Mouse (Mus musculus): ENCODE results near the gene Mrpl28.
"Not testable (repeated sequence)": the region's sequence is repeated elsewhere in the genome, so short reads cannot be mapped to it uniquely, and the experiment has no call there.

Mrpl28 gene

DNA sequence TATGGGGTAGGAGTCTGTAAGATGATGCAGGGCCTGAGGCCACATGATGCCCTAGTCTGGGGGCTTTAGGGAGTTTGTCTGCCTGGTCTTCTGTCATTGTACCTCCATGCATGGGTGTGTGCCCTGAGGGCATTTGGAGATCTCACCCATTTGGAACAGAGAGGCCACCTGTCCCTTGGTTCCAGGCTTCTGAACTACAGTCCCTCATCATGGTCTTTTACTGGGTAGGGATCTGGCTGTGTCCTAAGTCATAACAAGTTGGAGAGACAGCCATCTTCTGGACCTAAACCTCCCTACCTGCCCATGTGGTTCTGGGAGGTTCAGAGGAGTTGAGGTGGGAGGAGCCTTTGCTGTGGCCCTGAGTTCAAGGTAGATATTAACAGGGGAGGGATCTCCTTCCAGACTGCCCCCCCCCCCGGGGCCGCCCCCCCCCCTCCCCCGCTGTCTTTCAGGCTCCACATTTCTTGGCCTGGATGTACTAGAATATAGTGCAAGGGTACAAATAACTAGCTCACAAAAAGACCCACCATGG is 7.3 kb upstream of the Mrpl28 start:
- DNase-seq (ENCODE audit: low spot score), result no peak

DNA sequence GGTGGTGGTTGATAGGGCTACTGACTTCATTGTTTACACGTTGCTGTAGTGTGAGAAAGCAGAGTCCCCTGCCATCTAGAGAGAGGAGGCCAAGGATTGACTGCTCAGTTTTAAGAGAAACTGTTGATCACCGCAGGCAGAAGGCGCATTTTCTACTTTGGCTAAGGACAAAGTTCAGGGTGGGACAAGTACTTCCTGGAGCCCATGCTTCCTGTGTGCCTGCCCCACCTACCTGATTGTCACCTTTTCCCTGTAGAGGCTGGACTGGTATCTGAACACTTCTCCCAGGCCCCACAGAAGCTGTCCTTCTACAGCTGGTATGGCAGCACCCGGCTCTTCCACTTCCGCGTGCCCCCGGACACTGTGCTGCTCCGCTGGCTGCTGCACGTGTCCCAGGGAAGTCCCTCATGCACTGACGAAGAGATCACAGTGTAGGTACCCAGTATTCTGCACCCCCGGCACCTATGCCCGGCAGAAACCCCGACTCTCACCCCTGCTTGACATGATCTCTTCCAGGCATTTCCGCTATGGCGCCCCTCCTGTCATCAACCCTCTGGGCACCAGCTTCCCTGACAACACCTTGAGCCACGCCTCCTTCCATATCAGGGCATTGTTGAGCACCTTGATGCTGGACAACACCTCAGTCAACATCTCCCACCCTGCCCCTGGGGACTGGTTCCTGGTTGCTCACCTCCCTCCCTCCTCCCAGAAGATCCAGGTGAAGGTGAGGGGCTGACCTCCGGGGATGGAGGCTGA is 6.6 kb upstream of the Mrpl28 start:
- no peak for DNase-seq (ENCODE audit: low spot score)

DNA sequence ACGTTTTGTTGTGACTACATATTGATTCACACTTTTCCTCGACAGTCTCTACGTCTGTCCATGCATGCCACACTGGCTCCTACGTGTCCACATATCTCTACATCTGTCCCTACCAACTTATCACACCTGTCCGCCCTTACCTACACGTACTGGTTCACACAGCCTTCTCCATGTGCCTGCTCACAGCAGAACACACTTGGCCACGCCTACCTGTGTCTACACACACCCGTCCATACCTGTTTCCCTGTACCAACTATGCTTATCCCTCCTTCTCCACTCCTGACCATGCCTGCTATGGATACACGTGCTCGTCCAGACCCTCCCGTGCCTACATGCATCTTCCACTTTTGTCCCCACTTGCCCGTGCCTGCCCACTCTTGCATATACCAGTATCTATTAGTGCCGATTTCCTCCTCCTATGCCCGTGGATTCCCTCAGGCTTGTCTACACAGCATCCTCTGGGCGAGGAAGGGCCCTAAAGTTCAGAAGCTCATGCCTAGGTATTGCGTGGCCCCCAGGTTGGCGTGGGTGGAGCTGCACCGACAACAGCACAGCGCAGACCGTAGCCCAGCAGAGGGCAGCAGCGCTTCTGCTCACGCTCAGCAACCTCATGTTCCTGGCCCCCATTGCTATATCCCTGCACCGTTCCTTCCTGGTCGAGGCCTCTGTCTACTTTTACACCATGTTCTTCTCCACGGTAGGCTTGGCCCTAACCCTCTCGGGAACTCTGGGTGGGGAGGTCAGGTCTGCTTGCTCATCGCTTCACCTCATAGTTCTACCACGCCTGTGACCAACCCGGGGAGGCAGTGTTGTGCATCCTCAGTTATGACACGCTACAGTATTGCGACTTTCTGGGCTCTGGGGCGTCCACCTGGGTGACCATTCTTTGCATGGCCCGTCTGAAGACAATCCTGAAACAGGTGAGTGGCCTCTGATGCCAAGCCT is 3.3 kb upstream of the Mrpl28 start:
- peak; percentile 64 for DNase-seq (ENCODE audit: low spot score)

DNA sequence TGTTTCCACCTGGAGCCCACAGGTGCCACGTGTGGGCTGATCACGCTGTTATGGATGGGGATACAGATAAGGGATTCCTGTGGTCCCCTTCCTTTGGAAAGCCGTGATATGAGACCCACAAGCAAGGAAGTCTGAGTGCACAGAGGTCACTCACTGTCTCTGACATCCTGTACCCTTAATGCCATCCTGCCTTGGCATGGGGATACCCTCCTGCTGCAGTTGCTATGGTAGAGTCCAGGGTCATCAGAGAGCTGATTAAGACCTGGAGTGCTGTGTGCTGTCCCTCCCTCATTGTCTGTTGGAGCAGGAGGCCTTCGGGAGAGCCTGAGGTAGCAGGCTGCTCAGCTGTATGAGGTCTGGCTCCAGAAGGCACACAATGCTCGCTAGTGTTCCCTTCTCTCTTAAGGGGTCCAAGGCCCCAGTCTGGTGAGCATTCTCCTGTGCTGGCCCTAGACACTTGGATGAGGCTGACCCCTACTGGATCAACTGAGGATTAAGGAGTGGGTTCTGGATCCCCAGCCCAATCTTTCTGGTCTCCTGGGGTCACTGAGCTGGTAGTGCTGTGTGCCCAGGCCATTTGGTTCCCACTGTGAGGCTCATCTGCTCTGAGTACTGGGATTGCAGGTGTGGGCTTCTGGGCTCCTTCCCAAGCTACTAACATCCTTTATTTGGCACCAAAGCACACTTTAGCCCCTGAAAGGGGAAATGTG is 714 bp upstream of the Mrpl28 start:
- DNase-seq (ENCODE audit: low spot score), result no peak

DNA sequence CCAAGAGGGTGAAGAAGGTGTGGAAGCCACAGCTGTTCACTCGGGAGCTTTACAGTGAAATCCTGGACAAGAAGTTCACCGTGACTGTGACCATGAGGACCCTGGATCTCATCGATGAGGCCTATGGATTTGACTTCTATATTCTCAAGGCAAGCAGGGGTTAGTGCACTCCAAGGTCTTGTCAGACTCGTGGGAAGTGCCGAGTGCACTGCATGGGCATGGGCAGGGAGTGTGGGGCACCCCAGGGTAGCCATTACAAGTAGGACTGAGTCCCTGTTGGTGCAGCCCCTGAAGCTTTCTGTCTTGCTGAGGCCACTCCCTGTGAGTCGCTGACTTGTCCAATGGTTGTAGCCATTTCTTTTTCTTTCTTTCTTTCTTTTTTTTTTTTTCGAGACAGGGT is 1.3 kb downstream of the Mrpl28 start:
- DNase-seq (ENCODE audit: low spot score), result no peak

DNA sequence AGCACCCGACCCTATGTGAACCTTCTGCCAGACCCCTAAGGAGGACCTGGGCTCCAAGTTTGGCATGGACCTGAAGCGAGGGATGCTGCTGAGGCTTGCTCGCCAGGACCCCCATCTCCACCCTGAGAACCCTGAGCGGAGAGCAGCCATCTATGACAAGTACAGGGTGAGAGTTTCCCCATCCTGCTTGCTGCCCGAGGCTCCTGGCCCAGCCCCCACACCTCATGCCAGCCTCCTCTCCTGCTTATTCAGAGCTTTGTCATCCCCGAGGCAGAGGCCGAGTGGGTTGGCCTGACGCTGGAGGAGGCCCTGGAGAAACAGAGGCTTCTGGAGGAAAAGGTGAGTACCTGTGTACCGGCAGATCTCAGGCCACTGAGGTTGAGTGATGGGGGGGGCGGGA is 1.9 kb downstream of the Mrpl28 start:
- no peak for DNase-seq (ENCODE audit: low spot score)

DNA sequence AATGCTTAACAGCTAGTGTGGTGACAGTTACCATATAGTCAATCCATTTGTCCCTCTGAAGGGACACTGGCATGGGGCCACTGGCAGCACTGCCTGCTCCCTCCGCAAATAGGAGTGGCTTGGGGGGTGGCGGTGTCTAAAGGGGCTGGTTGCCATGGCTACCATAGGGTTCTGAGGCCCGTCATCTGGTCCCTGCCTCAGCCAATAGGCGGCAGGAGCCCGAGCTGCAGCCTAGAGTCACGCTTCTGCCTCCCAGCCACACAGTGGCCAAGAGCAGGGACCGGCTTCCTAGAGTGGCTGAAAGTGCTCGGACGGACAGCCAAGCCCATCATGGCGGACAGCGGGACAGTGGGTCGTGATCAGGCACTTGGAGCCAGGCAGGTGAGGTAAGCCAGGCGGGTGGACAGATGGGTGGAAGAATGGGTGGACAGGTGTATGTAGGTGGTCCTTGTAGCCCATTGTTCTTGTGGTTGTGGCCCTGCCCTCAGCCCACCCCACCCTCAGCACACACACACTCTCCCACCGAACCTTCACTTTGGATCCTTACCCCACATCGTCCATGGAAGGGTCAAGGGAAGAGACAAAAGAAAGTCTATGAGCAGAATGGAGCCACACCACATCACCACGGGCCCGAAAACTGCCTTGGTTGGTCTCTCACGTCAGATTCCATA is 7.9 kb downstream of the Mrpl28 start:
- DNase-seq (ENCODE audit: low spot score), result no peak

DNA sequence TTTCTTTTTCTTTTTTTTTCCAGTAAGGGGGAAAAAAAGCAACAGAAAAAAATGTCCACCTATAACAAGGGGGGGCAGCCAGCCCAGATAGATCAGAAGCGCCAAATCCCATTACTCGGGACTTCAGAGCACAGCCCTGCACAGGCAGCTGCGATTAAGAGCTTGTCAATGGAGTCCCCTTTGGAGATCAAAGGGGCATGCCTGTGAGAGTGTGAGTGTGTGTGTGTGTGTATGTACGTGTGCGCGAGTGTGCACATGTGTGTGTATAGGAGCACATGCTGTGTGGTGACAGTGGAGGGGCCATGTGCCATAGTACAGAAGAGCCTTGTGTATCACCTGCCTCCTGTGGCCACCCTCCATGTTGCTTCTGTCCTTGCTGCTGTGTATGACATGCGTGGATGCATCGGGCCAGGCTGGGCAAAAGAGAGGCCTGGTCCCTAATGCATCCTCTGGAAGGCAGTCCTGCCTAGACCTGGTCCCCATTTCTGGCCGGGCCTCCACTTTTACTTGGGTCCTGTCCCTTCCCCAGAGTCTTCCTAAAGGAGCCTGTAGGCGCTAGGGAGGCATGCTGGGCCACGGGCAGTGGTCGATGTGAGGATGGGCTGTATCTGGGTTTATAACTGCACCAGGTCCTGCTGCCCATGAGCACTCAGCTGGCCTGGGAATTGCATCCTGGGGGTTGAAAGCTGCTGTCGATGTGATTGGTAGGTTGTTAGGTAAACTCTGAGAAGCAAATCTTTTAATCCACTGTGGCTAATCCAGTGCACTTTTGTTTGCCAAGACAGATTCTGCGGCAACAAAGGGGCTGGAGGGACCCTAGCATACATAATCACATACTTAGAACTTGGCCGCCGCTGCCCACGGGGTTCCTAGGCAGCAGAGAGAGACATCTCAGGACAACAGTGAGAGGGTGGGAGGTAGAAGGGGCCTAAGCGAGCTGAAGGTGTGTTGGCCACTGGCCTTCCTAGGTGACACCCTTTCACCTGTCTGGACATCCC is 8.9 kb downstream of the Mrpl28 start:
- no peak for DNase-seq (ENCODE audit: low spot score)

DNA sequence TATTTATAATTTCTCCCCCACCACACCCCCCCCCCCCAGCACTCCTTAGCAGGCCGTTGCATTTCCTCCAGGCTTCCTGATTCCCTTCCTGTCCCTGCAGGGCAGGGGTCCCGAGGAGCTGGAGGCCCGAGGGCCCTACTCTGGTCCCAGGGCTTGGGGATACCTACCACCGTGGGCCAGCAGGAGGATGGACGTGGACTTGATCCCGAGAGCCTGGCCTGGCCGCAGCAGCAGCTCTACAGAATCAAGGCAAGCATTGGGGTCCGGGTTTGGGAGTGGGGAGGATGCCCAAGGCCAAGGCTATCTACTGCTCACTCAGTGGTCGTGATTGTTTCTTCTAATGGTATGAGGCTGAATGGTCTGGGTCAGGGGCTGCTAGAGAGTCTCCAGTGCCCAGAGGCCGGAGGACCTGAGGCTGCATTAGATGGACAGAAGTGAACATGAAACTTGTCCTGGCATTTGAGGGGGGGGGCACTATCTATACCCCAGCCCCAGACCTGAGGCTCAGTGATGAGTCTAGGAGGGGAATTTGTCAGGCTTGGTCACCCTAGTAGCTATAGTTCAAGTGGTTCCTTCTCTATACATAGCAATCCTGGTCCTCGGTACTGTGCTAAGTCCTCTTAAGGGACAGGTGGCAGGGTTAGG is 13.9 kb downstream of the Mrpl28 start:
- no peak for DNase-seq (ENCODE audit: low spot score)

DNA sequence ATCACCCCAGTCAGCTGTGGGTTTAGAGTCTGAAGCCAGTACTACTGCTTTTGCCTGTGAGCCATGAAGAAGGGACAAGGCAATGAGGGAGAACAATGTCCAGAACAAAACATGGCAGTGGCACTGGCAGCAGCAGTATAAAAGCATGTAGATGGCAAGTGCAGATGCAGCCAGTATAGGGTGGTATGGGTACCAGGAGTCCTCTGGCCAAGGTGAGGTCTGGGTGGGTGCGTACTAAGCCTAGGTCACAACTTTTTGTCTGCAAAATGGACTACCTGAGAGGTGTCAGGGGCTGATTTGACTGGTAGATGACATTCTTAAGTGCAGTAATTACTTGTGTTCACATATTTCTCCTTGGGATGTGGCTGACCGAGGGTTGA is 14.4 kb downstream of the Mrpl28 start:
- DNase-seq (ENCODE audit: low spot score), result no peak

DNA sequence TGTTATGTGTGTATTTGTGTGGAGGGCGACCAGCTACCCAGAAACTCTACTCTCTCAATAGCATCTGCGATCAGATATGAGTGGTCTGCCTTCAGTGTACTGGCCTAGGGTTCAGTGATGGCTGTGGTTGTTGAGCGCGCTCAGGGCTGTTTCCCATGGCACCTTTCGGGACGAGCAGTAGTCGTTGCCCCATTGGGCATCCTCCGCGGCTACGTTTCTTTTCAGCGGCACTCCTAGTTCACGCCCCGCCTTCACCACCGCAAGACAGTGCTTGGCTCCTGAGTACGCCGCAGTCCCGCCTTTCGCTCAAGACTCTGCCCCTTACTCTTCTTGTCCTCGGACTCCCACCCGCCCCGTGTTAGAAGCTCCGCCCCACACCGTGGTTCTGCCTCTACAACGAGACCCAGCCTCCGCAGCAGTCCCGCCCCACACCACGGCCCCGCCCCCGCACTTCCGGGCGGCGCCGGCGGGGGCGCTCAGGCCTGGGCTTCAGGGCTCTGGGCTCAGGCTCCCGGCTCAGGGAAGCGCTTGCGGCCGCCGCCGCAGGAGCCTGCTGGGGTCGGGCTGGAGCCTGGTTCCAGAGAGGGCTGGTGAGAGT is 15.0 kb downstream of the Mrpl28 start, which contains the start of gene Axin1:
Gene Axin1, plus strand, starts transcription at position 450 of the 598 bp plus-strand sequence.
- peak; percentile 99 for DNase-seq (ENCODE audit: low spot score)

DNA sequence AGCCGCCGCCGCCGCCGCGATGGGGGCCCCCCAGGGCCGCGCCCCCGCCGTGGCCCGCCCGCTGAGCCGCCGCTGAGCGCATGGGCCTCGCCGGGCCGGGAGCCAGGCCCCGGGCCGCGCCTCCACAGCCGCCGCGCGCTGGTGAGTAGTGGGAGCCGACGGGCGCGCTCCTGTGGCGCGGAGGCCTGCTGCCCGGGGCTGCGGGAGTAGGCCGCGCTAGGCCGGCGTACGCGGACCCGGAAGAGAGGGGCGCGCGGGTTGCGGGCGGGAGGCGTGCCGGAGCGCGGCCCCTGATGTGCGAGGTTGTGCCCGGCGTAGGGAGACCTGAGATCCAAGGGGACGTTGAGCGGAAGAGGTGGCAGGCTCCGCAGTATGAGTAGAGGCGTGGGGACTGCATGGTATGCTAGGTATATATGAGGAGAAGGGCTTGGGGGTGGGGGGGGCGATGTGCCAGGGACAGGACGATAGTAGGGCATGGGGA is 15.6 kb downstream of the Mrpl28 start:
- peak; percentile 64 for DNase-seq (ENCODE audit: low spot score)

DNA sequence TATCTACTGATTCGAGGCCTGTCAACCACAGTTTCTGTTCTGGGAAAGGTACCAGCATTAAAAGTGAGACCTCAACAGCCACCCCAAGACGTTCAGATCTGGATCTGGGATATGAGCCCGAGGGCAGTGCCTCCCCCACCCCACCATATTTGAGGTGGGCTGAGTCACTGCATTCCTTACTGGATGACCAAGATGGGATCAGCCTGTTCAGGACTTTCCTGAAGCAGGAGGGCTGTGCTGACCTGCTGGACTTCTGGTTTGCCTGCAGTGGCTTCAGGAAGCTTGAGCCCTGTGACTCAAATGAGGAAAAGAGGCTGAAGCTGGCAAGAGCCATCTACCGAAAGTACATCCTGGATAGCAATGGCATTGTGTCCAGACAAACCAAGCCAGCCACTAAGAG is 19.5 kb downstream of the Mrpl28 start:
- DNase-seq (ENCODE audit: low spot score), result no peak

DNA sequence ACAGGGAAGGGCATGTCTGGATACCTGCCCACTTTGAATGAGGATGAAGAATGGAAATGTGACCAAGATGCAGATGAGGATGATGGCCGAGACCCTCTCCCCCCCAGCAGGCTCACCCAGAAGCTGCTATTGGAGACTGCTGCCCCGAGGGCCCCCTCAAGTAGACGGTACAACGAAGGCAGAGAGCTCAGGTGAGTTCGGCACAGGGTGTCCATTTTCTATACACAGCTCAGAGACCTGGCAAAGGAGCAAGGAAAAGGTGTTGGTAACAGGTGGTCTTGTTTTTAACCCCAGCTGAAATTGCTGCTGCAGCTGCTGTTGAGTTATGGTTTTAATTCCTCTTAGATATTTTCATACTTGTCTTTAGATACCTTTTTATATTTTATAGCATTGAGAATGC is 20.1 kb downstream of the Mrpl28 start:
- no peak for DNase-seq (ENCODE audit: low spot score)

DNA sequence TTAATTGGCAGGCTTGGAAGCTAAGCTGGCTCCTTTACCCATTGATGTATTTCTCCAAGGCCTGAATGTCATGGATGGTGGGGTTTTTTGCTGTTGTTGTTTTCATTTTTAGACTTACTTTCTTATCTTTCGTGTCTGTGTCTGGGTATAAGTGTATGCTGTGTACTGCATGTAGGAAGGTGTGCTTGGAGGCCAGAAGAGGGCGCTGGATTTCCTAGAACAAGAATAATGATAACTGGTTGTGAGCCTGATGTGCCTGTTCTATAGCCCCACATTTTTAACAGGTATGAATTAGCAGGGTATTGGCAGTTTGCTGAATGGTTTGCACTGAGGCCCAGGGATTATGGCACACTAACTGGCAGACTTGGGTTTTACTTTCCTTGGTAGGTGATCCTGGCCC is 25.8 kb downstream of the Mrpl28 start:
- no peak for DNase-seq (ENCODE audit: low spot score)

DNA sequence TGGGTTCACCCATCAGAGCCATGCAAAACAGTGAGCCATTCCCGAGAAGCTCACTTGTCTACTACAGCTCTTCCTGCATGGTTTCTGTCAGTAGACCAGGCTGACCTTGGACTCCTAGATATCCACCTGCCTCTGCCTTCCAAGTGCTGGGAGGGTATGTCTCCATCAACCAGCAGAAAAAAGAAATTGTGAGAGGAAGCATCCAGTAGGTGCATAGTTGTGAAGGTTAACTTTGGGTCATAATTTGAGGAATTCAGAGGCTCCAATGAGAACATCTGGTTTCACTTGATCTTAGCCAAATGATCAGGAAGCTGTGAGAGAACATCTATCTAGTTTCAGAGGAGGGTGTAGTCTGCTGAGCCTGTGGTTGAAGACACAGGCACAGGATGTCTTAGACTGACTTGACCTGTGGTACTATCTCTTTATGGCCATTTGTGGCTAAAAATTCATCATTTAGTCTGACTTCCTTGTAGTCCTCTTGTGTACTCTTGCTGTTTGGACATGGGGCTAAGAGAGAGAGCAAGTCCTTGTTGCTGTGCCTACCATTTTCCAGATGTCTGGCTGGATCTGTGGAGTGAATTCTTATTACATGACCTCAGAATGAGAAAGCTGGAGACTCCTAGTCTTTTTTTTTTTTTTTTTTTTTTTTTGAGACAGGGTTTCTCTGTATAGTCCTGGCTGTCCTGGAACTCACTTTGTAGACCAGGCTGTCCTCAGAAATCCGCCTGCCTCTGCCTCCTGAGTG is 28.8 kb downstream of the Mrpl28 start:
- no peak for DNase-seq (ENCODE audit: low spot score)

DNA sequence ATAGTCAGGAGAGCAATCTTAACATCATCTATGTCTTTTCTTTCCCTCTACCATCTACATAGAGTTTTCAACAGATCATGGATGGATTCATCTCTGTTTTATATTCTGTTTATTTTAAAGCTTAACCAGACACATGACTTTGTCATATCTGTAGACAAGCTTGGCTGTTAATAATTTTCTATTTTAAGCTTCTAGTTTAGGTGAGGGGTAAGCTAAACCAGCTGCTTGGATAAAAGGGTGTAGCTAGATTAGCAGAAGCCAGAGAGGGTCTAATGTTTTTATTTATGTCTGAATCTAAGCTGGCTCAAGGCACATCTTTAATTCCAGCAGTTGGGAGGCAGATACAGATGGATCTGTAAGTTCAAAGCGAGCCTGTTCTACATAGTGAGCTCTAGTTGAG is 39.4 kb downstream of the Mrpl28 start:
- no peak for DNase-seq (ENCODE audit: low spot score)

DNA sequence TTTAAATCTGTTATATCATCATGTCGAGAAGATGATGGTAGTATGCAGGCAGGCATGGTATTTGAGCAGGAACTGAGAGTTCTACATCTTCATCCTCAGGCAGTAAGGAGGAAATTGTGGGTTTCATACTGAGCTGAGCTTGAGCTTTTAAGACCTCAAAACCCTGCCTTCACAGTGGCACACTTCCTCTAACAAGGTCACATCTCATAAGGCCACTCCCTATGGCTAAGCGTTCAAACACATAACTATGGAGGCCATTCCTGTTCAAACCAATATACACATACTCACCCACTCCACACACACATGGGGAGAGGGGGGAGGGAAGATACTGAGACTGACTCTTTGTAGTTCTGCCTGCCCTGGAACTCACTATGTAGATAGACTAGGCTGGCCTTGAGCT is 44.7 kb downstream of the Mrpl28 start:
- DNase-seq (ENCODE audit: low spot score), result peak; percentile 79

DNA sequence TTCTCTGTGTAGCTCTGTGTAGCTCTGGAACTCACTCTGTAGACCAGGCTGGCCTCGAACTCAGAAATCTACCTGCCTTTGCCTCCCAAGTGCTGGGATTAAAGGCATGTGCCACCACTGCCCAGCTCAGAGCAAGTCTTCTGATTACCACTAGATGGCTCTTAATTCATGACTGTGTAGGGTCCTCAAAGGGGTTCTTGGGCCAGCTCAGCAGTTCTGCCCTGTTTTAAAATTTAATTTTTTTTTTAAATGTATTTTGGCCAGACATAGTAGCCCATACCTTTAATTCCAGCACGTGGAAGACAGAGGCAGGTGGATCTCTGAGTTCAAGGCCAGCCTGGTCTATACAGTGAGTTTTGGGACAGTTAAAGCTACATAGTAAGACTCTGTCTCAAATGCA is 51.9 kb downstream of the Mrpl28 start:
- DNase-seq (ENCODE audit: low spot score), result not testable (repeated sequence)

All from T-cell, adult 2 months (primary cell).